Mouse (Mus musculus): ENCODE results near the gene Tesk1. TPM values are rescaled to one million over a fixed set of nuclear protein-coding genes. Genes with fewer than 3 reads are reported as not detected.
A peak's percentile ranks its signal among the peaks of the same experiment; 100 is the strongest.

Gene Tesk1
- total and polyA plus RNA-seq, 2 experiments: 3.0 to 28.3 TPM

GRCm38 (mm10) chr4:43426487-43426886, 15.3 kb upstream of the Tesk1 start:
- H3K27me3 ChIP-seq (ENCODE audit: control insufficient read depth, insufficient read depth, low read length): no peaks in the 10 kb centered on the region
- H3K4me3 ChIP-seq (ENCODE audit: insufficient read depth, low read depth, low read length): no peak overlapping the region
- H3K9ac ChIP-seq (ENCODE audit: low read depth, low read length): no peak overlapping the region
- H3K79me2 ChIP-seq (ENCODE audit: control insufficient read depth, insufficient read depth, low read length): no peaks in the 10 kb centered on the region
- H3K36me3 ChIP-seq (ENCODE audit: control insufficient read depth, insufficient read depth, low read length): peaks cover 13% of the 10 kb centered on the region
- no peak overlapping the region for H3K27ac ChIP-seq (replicated peaks; ENCODE audit: insufficient read depth, low read depth, low read length)
- 56% methylated on average over 10 of the region's 10 CpGs for WGBS
- DNase-seq (ENCODE audit: extremely low read depth, low read depth, low spot score): no peak
- TF ChIP-seq CTCF (IDR thresholded peaks at IDR 0.05; ENCODE audit: low read depth, low read length): no peak
- no peak for TF ChIP-seq POLR2A (IDR thresholded peaks at IDR 0.05; ENCODE audit: extremely low read depth, insufficient read depth, low read length)
- peaks cover 13% of the 10 kb centered on the region for H3K4me1 ChIP-seq (ENCODE audit: control insufficient read depth, insufficient read depth, low read length)

- no peak for DNase-seq (ENCODE audit: extremely low read depth, low read depth, low spot score)
- no peak for TF ChIP-seq POLR2A (IDR thresholded peaks at IDR 0.05; ENCODE audit: extremely low read depth, insufficient read depth, low read length)
- no peak for TF ChIP-seq CTCF (IDR thresholded peaks at IDR 0.05; ENCODE audit: low read depth, low read length)
- 75% methylated on average over 23 of the region's 23 CpGs for WGBS
- Histone ChIP-seq H3K4me1 (ENCODE audit: control insufficient read depth, insufficient read depth, low read length) (peaks cover 12% of the 10 kb centered on the region), H3K27me3 (ENCODE audit: control insufficient read depth, insufficient read depth, low read length) (no peaks in the 10 kb centered on the region), H3K9ac (ENCODE audit: low read depth, low read length) (no peak overlapping the region), H3K27ac (replicated peaks; ENCODE audit: insufficient read depth, low read depth, low read length) (no peak overlapping the region), H3K36me3 (ENCODE audit: control insufficient read depth, insufficient read depth, low read length) (peaks cover 13% of the 10 kb centered on the region), H3K79me2 (ENCODE audit: control insufficient read depth, insufficient read depth, low read length) (no peaks in the 10 kb centered on the region), H3K4me3 (ENCODE audit: insufficient read depth, low read depth, low read length) (no peak overlapping the region)
These were observed 14.1 kb upstream of the Tesk1 start for GRCm38 (mm10) chr4:43427501-43428179.

DNA sequence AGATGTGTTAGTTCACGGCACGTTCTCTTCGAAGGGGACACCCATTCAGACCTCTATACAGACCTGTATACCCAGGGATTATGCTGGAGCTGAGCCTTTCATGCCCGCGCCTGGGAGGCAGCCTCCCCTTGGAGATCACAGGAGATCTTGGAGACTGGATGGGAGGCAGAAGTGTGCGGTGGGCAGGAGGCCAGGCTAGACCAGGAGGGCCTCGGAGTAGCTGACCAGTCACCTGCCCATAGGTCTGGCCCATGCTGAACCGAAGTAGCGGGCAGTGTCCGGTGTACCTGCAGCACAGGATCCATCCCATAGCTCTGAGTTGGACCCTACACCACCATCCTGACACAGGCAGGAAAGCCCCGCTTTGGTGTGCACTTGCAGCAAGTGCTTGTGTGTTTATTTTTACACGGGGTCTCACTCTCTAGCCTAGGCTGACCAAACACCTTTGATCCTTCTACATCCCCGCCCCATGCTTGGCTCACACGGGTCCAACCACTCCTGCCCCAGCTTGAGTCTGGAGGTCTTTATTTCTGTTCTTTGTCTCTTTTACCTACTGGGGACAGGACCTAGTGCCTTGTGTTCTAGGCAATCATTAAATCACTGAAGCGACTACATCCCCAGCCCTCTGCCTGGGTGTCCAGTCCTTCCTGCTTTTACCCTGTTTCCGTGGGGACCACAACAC, 13.4 kb upstream of the Tesk1 start:
- H3K27ac ChIP-seq (replicated peaks; ENCODE audit: insufficient read depth, low read depth, low read length): no peak overlapping the region
- H3K36me3 ChIP-seq (ENCODE audit: control insufficient read depth, insufficient read depth, low read length): peaks cover 13% of the 10 kb centered on the region
- 57% methylated on average over 16 of the region's 16 CpGs for WGBS
- no peaks in the 10 kb centered on the region for H3K79me2 ChIP-seq (ENCODE audit: control insufficient read depth, insufficient read depth, low read length)
- H3K4me3 ChIP-seq (ENCODE audit: insufficient read depth, low read depth, low read length): no peak overlapping the region
- H3K4me1 ChIP-seq (ENCODE audit: control insufficient read depth, insufficient read depth, low read length): peaks cover 7% of the 10 kb centered on the region
- DNase-seq (ENCODE audit: extremely low read depth, low read depth, low spot score): no peak
- TF ChIP-seq CTCF (IDR thresholded peaks at IDR 0.05; ENCODE audit: low read depth, low read length) (no peak), POLR2A (IDR thresholded peaks at IDR 0.05; ENCODE audit: extremely low read depth, insufficient read depth, low read length) (no peak)
- H3K27me3 ChIP-seq (ENCODE audit: control insufficient read depth, insufficient read depth, low read length): no peaks in the 10 kb centered on the region
- no peak overlapping the region for H3K9ac ChIP-seq (ENCODE audit: low read depth, low read length)

GRCm38 (mm10) chr4:43428946-43429345, 12.8 kb upstream of the Tesk1 start, which contains the start of gene Fam166b:
Gene Fam166b (minus strand): TSS chr4:43429134.
- H3K27me3 ChIP-seq (ENCODE audit: control insufficient read depth, insufficient read depth, low read length): no peaks in the 10 kb centered on the region

GRCm38 (mm10) chr4:43431690-43432089, 10.0 kb upstream of the Tesk1 start:
- no peak overlapping the region for H3K27ac ChIP-seq (replicated peaks; ENCODE audit: insufficient read depth, low read depth, low read length)
- H3K79me2 ChIP-seq (ENCODE audit: control insufficient read depth, insufficient read depth, low read length): no peaks in the 10 kb centered on the region
- TF ChIP-seq POLR2A (IDR thresholded peaks at IDR 0.05; ENCODE audit: extremely low read depth, insufficient read depth, low read length) (no peak), CTCF (IDR thresholded peaks at IDR 0.05; ENCODE audit: low read depth, low read length) (peak; percentile 78)
- 2% methylated on average over 4 of the region's 4 CpGs for WGBS
- H3K36me3 ChIP-seq (ENCODE audit: control insufficient read depth, insufficient read depth, low read length): no peaks in the 10 kb centered on the region; the same call in 1 of the 2 replicates
- H3K27me3 ChIP-seq (ENCODE audit: control insufficient read depth, insufficient read depth, low read length): no peaks in the 10 kb centered on the region
- H3K4me1 ChIP-seq (ENCODE audit: control insufficient read depth, insufficient read depth, low read length): peaks cover 2% of the 10 kb centered on the region; the same call in 1 of the 2 replicates
- peak; percentile 80 for DNase-seq (ENCODE audit: extremely low read depth, low read depth, low spot score)
- no peak overlapping the region for H3K9ac ChIP-seq (ENCODE audit: low read depth, low read length)
- H3K4me3 ChIP-seq (ENCODE audit: insufficient read depth, low read depth, low read length): no peak overlapping the region

More at GRCm38 (mm10) chr4:43428946-43429345, 12.8 kb upstream of the Tesk1 start, which contains the start of gene Fam166b:
- no peak within 1 kb of the TSS for H3K4me3 ChIP-seq (ENCODE audit: insufficient read depth, low read depth, low read length)
- DNase-seq (ENCODE audit: extremely low read depth, low read depth, low spot score): no peak
- H3K36me3 ChIP-seq (ENCODE audit: control insufficient read depth, insufficient read depth, low read length): peaks cover 13% of the 10 kb centered on the region
- H3K9ac ChIP-seq (ENCODE audit: low read depth, low read length): no peak within 1 kb of the TSS
- no peaks in the 10 kb centered on the region for H3K79me2 ChIP-seq (ENCODE audit: control insufficient read depth, insufficient read depth, low read length)
- 44% methylated on average over 10 of the region's 10 CpGs for WGBS
- no peak within 1 kb of the TSS for H3K27ac ChIP-seq (replicated peaks; ENCODE audit: insufficient read depth, low read depth, low read length)
- H3K4me1 ChIP-seq (ENCODE audit: control insufficient read depth, insufficient read depth, low read length): peaks cover 4% of the 10 kb centered on the region
- TF ChIP-seq CTCF (IDR thresholded peaks at IDR 0.05; ENCODE audit: low read depth, low read length) (no peak), POLR2A (IDR thresholded peaks at IDR 0.05; ENCODE audit: extremely low read depth, insufficient read depth, low read length) (no peak)

Measured in liver, adult 2 months (tissue).